Comparison of ENCODE assay signal across 25 mouse cellular contexts in the genomic region with DNA sequence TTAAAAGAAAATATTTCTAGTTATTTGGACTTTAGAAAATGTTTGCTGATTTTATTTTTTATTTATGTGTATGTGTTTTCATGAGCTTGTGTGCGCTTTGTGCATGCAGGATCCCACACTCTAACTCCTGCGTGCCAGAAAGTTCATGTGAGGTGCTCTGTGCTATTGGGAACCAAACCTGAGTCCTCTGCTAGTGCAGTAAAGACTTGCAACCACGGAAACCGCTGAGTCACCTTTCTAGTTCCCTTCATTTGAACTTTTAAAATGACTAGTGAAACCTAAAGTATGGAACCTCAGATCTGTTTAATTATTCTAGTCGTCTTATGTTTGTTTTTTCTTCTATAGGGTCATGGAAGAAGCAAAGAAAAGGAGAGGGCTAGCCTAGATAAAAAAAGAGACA.
"Had no signal": no experiment of that assay in that cellular context is flagged by ENCODE, and none has a peak within 500 bp of the region (broad histone marks: within the 10 kb centered on the region; RNA-seq: fewer than 3 reads in every experiment).

No protein-coding gene starts in this region.

- H3K4me1 ChIP-seq: heart, embryonic 10.5 days; heart, embryonic 12.5 days; hindbrain, embryonic 13.5 days; hindbrain, embryonic 15.5 days; kidney, embryonic 15.5 days; limb, embryonic 10.5 days; limb, embryonic 12.5 days; liver, embryonic 15.5 days had no signal

- H3K27ac ChIP-seq: heart, embryonic 10.5 days; hindbrain, embryonic 13.5 days; hindbrain, embryonic 15.5 days; hindbrain, postnatal 0 days; kidney, embryonic 15.5 days; kidney, postnatal 0 days; layer of hippocampus, adult 2 months; left cerebral cortex, adult 2 months; limb, embryonic 10.5 days; limb, embryonic 12.5 days; liver, embryonic 13.5 days; liver, embryonic 15.5 days had no signal

- H3K9me3 ChIP-seq: heart, embryonic 10.5 days; heart, embryonic 12.5 days; hindbrain, embryonic 13.5 days; hindbrain, embryonic 15.5 days; kidney, embryonic 15.5 days; limb, embryonic 10.5 days; limb, embryonic 12.5 days; liver, embryonic 13.5 days; liver, embryonic 15.5 days had no signal

- H3K9ac ChIP-seq: heart, embryonic 12.5 days; hindbrain, embryonic 13.5 days; hindbrain, embryonic 15.5 days; kidney, embryonic 15.5 days; limb, embryonic 12.5 days; liver, embryonic 13.5 days; liver, embryonic 15.5 days; liver, postnatal 0 days had no signal

- H3K4me3 ChIP-seq: heart, embryonic 10.5 days; heart, embryonic 12.5 days; hindbrain, embryonic 13.5 days; hindbrain, embryonic 15.5 days; kidney, embryonic 15.5 days; layer of hippocampus, adult 2 months; left cerebral cortex, adult 2 months; limb, embryonic 10.5 days; limb, embryonic 12.5 days; liver, embryonic 13.5 days; liver, embryonic 15.5 days had no signal

- DNase-seq: gastrocnemius, postnatal 14 days; gastrocnemius, postnatal 36 days; heart, adult 18-20 months; heart, postnatal 10 days; kidney, adult 11 months; kidney, adult 2 months; kidney, adult 9 months; kidney, postnatal 25 days; kidney, postnatal 4 days; liver; liver, embryonic 13.5 days; liver, postnatal 0 days had no signal

- H3K27me3 ChIP-seq: heart, embryonic 12.5 days; hindbrain, embryonic 13.5 days; hindbrain, embryonic 15.5 days; kidney, embryonic 15.5 days; limb, embryonic 12.5 days; liver, embryonic 13.5 days; liver, embryonic 15.5 days had no signal

- H3K4me2 ChIP-seq: heart, embryonic 12.5 days; hindbrain, embryonic 13.5 days; hindbrain, embryonic 15.5 days; kidney, embryonic 15.5 days; limb, embryonic 12.5 days; liver, embryonic 11.5 days; liver, embryonic 13.5 days; liver, embryonic 15.5 days had no signal
